Mouse (Mus musculus): ENCODE measurements around the gene Taf1b. TPM values are rescaled to one million over a fixed set of nuclear protein-coding genes. Genes with fewer than 3 reads are reported as not detected.
"Not testable (repeated sequence)": the region's sequence is repeated elsewhere in the genome, so short reads cannot be mapped to it uniquely, and the experiment has no call there.

Taf1b gene
- polyA plus RNA-seq, 1 experiment from 2014 or later, result 38.7 TPM

DNA sequence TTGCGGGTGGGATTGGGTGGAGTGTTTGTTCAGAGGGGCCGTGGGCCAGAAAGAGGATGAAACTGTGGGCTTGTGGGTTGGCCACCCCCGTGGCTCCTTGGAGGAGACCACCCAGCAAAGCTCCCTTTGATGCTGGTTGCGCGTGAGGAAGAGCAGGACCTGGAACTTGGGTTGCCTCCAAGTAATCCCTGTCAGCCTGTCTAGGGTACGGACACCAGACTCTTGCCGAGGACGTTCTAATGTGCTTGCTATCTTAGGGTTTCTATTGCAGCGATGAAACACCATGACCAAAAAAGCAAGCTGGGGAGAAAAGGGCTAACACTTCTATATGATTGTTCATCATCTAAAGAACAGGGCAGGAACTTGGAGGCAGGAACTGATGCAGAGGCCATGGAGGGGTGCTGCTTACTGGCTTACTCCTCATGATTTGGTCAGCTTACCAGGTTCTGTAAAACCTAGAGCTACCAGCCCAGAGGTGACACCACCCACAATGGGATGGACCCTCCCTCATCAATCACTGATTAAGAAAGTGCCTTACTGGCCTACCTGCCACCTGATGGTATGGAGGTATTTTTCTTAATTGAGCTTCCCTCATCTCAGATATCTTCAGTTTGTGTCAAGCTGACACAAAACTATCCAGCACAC is 804 bp downstream of the Taf1b start:
- H3K4me1 ChIP-seq; H3K36me3 ChIP-seq (replicated peaks): not testable (repeated sequence)
- ATAC-seq (replicated peaks), result peak; percentile 80

DNA sequence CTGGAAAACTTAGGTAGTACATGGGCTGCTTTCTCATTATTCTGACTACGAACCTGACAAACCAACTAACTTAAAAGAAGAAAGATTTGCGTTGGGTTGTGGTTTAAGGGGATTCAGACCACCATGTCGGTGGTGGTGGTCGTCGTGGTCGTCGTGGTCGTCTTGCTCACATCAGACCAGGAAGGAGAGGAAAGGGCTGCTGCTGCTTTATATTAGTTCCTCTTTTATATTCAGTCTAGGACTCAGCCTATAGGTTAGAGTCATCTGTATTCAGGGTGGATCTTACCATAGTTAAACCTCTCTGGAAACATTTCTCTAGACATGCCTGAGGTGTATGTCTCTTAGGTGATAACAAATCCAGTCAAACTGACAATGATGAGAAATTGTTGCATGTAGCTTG is 19.0 kb downstream of the Taf1b start:
- WGBS, result 91% methylated on average over 8 of the region's 8 CpGs
- Histone ChIP-seq H3K4me2 (no peak overlapping the region), H3K4me1 (no peaks in the 10 kb centered on the region), H3K9ac (no peak overlapping the region), H3K4me3 (no peak overlapping the region), H3K27ac (no peak overlapping the region), H3K27me3 (replicated peaks) (no peaks in the 10 kb centered on the region), H3K36me3 (replicated peaks) (peaks cover 38% of the 10 kb centered on the region), H3K9me3 (no peaks in the 10 kb centered on the region)
- no peak for ATAC-seq (replicated peaks)

More for the DNA sequence above, 804 bp downstream of the Taf1b start:
- Histone ChIP-seq H3K27ac (peak overlapping the region; percentile 71), H3K4me2 (peak overlapping the region; percentile 57), H3K9ac (peak overlapping the region; percentile 70), H3K4me3 (peak overlapping the region; percentile 61)
- H3K27me3 ChIP-seq (replicated peaks); H3K9me3 ChIP-seq: not testable (repeated sequence)
- WGBS, result 3% methylated on average over 9 of the region's 9 CpGs

DNA sequence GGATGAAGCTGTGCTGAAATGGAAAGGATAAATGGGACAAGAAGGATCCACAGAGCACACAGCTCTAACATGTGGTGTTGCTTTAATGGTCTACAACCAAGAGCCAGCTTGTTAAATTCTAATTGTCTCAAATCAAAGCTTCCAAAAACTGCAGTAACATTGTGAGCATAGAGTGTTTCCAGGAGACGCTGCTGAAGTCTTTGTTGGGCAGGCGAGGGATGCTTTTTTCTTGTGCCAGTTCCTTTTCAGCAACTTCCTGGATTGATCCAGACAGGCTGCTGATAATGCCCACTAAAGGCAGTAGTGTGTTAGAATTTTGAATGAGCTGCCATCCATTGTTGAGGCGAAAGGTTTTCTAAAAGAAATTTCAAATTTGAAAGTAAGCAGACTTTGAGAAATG is 22.9 kb downstream of the Taf1b start:
- no peaks in the 10 kb centered on the region for H3K9me3 ChIP-seq
- H3K9ac ChIP-seq, result no peak overlapping the region
- no peak overlapping the region for H3K4me3 ChIP-seq
- no peak overlapping the region for H3K4me2 ChIP-seq
- ATAC-seq (replicated peaks), result no peak
- 62% methylated on average over 3 of the region's 3 CpGs for WGBS
- no peaks in the 10 kb centered on the region for H3K4me1 ChIP-seq
- H3K36me3 ChIP-seq (replicated peaks), result peaks cover 18% of the 10 kb centered on the region
- H3K27me3 ChIP-seq (replicated peaks), result no peaks in the 10 kb centered on the region
- H3K27ac ChIP-seq, result no peak overlapping the region

DNA sequence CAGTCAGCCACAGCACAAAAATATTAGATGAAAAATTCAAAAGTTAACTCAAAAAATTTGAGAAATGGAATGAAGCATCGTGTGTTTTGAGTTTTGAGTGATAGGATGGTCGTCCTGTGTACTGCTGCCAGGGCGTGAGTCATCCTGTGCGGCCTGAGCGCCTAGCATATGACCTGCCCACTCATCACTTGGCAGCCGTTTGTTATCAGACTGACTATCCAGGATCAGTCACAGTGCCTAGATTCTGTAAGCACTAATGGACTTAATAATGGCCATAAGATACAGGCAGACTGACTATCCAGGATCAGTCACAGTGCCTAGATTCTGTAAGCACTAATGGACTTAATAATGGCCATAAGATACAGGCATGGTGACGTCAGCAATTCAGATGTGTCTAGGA is 26.9 kb downstream of the Taf1b start:
- H3K4me3 ChIP-seq; H3K9me3 ChIP-seq; H3K9ac ChIP-seq; H3K4me1 ChIP-seq; ATAC-seq (replicated peaks); H3K4me2 ChIP-seq; H3K27ac ChIP-seq; H3K36me3 ChIP-seq (replicated peaks); H3K27me3 ChIP-seq (replicated peaks): not testable (repeated sequence)
- WGBS, result 90% methylated on average over 7 of the region's 7 CpGs

DNA sequence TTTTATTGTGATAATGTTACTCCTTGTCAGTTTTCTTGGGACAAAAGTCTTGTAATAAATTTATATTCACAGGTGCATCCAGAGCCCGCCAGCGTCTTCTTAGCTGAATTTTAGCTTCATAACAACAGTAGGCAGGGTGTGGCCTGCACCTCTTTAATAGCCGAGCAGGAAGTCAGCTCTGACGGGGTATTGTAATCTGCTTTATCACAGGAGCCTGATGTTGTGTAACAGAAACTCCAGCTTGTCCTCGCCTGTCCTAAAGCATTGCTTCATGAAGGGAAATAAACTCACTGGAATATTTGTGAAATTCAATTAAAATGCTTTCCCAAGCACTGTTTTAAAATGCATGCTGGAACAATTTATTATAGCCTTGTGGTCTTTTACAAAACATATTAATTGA is 38.2 kb downstream of the Taf1b start:
- peaks cover 3% of the 10 kb centered on the region; the same call in 1 of the 2 replicates for H3K36me3 ChIP-seq (replicated peaks)
- WGBS, result 52% methylated on average over 5 of the region's 5 CpGs
- ATAC-seq (replicated peaks), result no peak
- H3K4me3 ChIP-seq, result no peak overlapping the region
- no peak overlapping the region for H3K9ac ChIP-seq
- H3K4me1 ChIP-seq, result no peaks in the 10 kb centered on the region
- no peaks in the 10 kb centered on the region for H3K27me3 ChIP-seq (replicated peaks)
- H3K9me3 ChIP-seq, result no peaks in the 10 kb centered on the region
- no peak overlapping the region for H3K4me2 ChIP-seq
- H3K27ac ChIP-seq, result no peak overlapping the region

DNA sequence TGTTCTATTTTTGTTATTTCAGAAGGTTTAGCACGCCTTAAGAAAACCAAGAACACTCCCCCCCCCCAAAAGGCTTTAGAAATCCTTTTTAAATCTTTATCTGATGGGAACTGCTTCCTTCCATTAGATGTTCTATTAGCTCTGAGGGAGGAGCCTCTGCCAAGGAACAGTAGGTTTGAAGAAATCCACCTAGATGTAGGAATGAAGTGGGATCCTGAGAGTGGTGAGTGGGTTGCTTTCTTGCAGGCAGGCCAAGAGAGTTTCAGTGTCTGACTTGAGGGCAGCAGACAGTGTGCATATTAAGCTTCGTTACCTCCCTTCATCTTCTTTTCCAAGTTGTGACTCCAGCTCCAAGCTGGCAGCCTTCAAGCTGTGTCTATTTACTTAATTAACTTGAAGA is 39.0 kb downstream of the Taf1b start:
- no peak for ATAC-seq (replicated peaks)
- Histone ChIP-seq H3K36me3 (replicated peaks) (no peaks in the 10 kb centered on the region; the same call in 1 of the 2 replicates), H3K27ac (no peak overlapping the region), H3K4me2 (no peak overlapping the region), H3K27me3 (replicated peaks) (no peaks in the 10 kb centered on the region), H3K4me1 (no peaks in the 10 kb centered on the region), H3K9ac (no peak overlapping the region), H3K9me3 (no peaks in the 10 kb centered on the region), H3K4me3 (no peak overlapping the region)
- WGBS, result 48% methylated on average over 2 of the region's 2 CpGs

DNA sequence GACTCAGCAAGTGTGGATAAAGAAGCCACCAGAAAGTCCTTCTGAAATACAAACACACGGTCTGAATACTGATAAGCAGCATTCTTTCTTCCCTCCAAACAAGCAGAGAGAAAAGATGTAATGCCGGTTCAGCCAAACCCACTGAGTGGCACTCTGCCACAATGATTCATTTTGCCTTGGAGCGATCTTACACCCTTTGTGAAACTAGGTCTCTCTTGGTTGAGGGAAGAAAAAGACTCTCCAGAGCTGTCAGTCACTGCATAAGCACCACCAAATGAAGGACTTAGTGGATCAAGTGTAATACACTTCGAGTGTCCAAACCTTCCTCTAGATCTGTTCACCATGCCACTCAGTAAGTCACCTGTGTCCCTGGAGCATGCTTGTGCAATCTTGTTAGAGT is 39.8 kb downstream of the Taf1b start:
- ATAC-seq (replicated peaks), result no peak
- 65% methylated on average over 4 of the region's 4 CpGs for WGBS

DNA sequence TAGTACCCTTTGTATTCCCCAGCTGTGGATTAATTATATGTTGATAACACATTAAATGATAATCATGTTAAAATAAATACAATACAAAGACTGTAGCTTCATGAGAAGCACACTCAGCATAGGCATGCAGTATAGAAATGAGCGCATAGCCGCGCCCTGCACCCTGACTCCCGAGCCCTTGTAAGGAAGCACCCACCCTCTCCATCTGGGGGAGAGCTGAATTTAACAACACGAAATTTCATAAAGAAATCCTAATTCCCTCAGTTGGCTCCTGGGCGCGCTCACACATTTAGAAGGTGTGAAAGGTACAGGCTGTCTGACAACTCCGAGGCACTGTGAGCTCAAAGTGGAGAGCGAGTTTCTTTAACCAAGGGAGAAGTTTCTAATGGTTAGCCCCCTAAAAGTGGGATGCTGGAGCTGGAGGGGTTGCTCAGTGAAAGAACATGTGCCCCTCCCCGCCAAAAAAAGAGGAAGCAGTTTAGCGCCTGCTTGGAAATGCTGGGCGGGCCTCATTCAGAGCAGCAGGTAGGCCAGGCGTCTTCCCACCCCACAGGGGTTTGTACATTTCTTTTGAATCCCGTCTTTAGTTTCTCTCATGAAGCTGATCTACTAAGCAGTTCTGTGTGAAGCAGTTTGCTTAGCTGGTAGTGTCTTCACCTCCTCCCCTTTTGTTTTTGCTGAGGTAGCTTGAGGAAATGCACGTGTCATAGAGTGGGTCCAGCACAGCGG is 43.4 kb downstream of the Taf1b start:
- H3K27ac ChIP-seq, result no peak overlapping the region
- ATAC-seq (replicated peaks), result no peak
- no peak overlapping the region for H3K4me2 ChIP-seq
- H3K9me3 ChIP-seq, result no peaks in the 10 kb centered on the region
- H3K36me3 ChIP-seq (replicated peaks), result 0 out of 2 replicates have a peak, but pooled peaks cover 4% of the 10 kb centered on the region
- H3K4me3 ChIP-seq, result no peak overlapping the region
- WGBS, result 86% methylated on average over 16 of the region's 16 CpGs
- no peaks in the 10 kb centered on the region for H3K4me1 ChIP-seq
- H3K9ac ChIP-seq, result no peak overlapping the region
- H3K27me3 ChIP-seq (replicated peaks), result no peaks in the 10 kb centered on the region

More for the DNA sequence above, 39.8 kb downstream of the Taf1b start:
- no peak overlapping the region for H3K27ac ChIP-seq
- H3K4me2 ChIP-seq, result no peak overlapping the region
- H3K9me3 ChIP-seq, result no peaks in the 10 kb centered on the region
- H3K27me3 ChIP-seq (replicated peaks), result no peaks in the 10 kb centered on the region
- H3K4me1 ChIP-seq, result no peaks in the 10 kb centered on the region
- H3K36me3 ChIP-seq (replicated peaks), result no peaks in the 10 kb centered on the region; the same call in 1 of the 2 replicates
- H3K4me3 ChIP-seq, result no peak overlapping the region
- no peak overlapping the region for H3K9ac ChIP-seq

DNA sequence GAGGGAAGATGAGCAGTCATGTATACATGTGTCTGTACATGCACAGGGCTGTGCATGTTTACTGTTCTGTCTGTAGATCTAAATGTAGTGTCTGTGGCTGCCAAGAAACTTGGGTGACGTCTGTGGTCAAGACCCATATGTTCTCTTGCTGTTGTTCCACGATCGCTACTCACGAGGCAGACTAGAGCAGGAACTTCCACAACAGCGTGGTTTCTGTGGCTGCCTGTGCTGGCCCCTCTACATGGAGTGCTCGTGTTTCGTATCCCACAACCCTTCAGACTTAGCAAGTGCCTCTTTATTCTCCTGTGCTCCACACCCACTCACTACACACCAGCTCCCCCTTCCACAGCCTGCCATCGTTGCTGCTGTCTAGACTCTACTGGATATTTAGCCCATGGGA is 49.5 kb downstream of the Taf1b start:
- H3K27me3 ChIP-seq (replicated peaks), result no peaks in the 10 kb centered on the region
- no peaks in the 10 kb centered on the region for H3K9me3 ChIP-seq
- no peak for ATAC-seq (replicated peaks)
- H3K36me3 ChIP-seq (replicated peaks), result peaks cover 13% of the 10 kb centered on the region; the same call in 1 of the 2 replicates
- H3K4me3 ChIP-seq, result no peak overlapping the region
- WGBS, result 91% methylated on average over 8 of the region's 8 CpGs
- no peaks in the 10 kb centered on the region for H3K4me1 ChIP-seq
- no peak overlapping the region for H3K4me2 ChIP-seq
- no peak overlapping the region for H3K27ac ChIP-seq
- no peak overlapping the region for H3K9ac ChIP-seq

DNA sequence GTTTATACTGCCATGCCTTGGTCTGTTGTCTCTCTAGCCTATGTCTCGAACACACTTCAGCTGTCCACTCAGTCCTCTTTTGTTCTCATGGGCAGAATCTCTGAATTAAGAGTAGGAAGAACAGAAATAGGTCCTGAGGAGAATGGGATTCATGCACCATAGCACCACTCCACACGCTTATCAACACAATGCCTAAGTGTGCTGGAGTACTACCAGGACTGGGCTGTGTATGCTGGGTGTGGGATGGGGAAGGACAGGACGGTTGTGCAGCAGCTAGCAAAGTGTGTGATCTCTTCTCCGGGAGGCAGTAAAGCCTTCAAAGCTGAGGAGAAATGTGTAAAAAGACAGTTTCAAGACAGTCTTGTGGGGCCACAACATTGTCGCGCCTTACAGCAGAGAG is 50.7 kb downstream of the Taf1b start:
- no peak overlapping the region for H3K4me2 ChIP-seq
- no peak overlapping the region for H3K9ac ChIP-seq
- no peak overlapping the region for H3K27ac ChIP-seq
- no peak overlapping the region for H3K4me3 ChIP-seq
- no peaks in the 10 kb centered on the region for H3K9me3 ChIP-seq
- 69% methylated on average over 6 of the region's 6 CpGs for WGBS
- ATAC-seq (replicated peaks), result no peak
- no peaks in the 10 kb centered on the region for H3K27me3 ChIP-seq (replicated peaks)
- H3K36me3 ChIP-seq (replicated peaks), result peaks cover 13% of the 10 kb centered on the region; the same call in 1 of the 2 replicates
- no peaks in the 10 kb centered on the region for H3K4me1 ChIP-seq

DNA sequence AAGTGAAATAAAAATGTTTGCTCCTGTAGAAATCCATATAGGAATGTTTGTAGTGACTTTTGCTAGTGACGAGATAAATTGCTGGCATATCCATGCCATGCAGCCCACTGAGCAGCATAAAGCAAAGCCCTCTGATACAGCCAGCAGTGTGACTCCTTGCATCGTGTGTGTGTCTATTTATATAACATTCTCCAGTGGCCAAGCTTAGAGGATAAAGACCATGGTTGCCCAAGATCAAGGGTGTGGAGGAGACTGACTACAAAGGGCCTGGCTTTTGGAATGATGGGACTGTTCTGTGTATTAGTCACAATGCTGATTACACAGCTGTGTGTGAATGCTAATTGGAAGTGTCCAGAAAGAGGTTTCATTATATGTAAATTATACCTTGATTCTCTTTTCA is 54.4 kb downstream of the Taf1b start:
- Histone ChIP-seq H3K4me1 (no peaks in the 10 kb centered on the region), H3K27ac (no peak overlapping the region), H3K36me3 (replicated peaks) (peaks cover 11% of the 10 kb centered on the region; the same call in 1 of the 2 replicates), H3K9ac (no peak overlapping the region), H3K4me2 (no peak overlapping the region), H3K27me3 (replicated peaks) (no peaks in the 10 kb centered on the region), H3K9me3 (no peaks in the 10 kb centered on the region), H3K4me3 (no peak overlapping the region)
- whole genome bisulfite sequencing, result 67% methylated on average over 2 of the region's 2 CpGs
- no peak for ATAC-seq (replicated peaks)

DNA sequence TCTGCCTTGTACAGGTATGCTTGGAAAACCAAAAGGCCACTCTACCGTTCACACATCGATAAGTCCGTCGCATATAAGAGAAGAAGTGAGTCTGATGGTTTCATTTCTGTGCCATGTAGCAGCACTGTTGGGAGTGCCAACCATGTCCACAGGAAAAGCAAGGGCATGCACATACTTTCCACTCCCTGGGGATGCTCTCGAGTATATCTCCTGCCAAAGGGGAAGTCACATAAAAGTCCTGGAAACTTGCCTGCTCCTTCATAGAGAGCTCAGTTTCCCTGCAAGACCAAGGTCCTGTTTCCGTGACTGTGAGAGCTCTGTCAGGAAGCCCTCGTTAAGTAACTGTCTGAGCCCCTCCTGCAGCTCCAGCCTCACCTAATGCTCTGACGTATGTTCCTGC is 57.8 kb downstream of the Taf1b start:
- Histone ChIP-seq H3K4me2 (no peak overlapping the region), H3K27ac (no peak overlapping the region), H3K4me3 (no peak overlapping the region), H3K36me3 (replicated peaks) (peaks cover 10% of the 10 kb centered on the region; the same call in 1 of the 2 replicates), H3K9ac (no peak overlapping the region), H3K27me3 (replicated peaks) (no peaks in the 10 kb centered on the region), H3K9me3 (no peaks in the 10 kb centered on the region), H3K4me1 (no peaks in the 10 kb centered on the region)
- no peak for ATAC-seq (replicated peaks)
- 84% methylated on average over 8 of the region's 8 CpGs for WGBS

All from midbrain, embryonic 15.5 days (tissue).